Mouse (Mus musculus) CH12.LX (cell line): Measurements from ENCODE around the gene Olfr1176.

Source experiments
- BHLHE40 ChIP-seq: IDR thresholded peaks from 2 replicates; pipeline ENCODE4 v1.6.1; 2011; ENCODE audit warnings: mild to moderate bottlenecking, low read depth, low read length, improper control_type of control experiment
- CTCF ChIP-seq, 2 experiments: IDR thresholded peaks in 1 of 2; conservative IDR thresholded peaks in 1 of 2; 2 replicates each; pipeline ENCODE4 v1.5.1; 2011 to 2012; ENCODE audit warnings: low read depth in 2 of 2, low read length in 2 of 2, improper control_type of control experiment in 1 of 2, inconsistent platforms in 1 of 2, mild to moderate bottlenecking in 1 of 2, moderate library complexity in 1 of 2
- ELF1 ChIP-seq: IDR thresholded peaks from 2 replicates; pipeline ENCODE4 v1.6.1; 2014; ENCODE audit warnings: low read depth, mild to moderate bottlenecking, inconsistent platforms, low read length, improper control_type of control experiment
- MEF2A ChIP-seq: IDR thresholded peaks from 2 replicates; pipeline ENCODE4 v1.6.1; 2014; ENCODE audit warnings: low read depth, mild to moderate bottlenecking, inconsistent platforms, low read length, improper control_type of control experiment, borderline replicate concordance
- MXI1 ChIP-seq: IDR thresholded peaks from 2 replicates; pipeline ENCODE4 v1.6.1; 2011; ENCODE audit warnings: mild to moderate bottlenecking, low read depth, low read length, improper control_type of control experiment
- POLR2A ChIP-seq: IDR thresholded peaks from 2 replicates; pipeline ENCODE4 v1.6.1; 2011; ENCODE audit warnings: low read depth, mild to moderate bottlenecking, improper control_type of control experiment, low read length
- SMC3 ChIP-seq: IDR thresholded peaks from 2 replicates; pipeline ENCODE4 v1.6.1; 2011; ENCODE audit warnings: low read depth, low read length, improper control_type of control experiment
- UBTF ChIP-seq: IDR thresholded peaks from 2 replicates; pipeline ENCODE4 v1.6.1; 2012; ENCODE audit warnings: low read depth, mild to moderate bottlenecking, inconsistent platforms, low read length, improper control_type of control experiment, moderate library complexity
- USF1 ChIP-seq: IDR thresholded peaks from 2 replicates; pipeline ENCODE4 v1.6.1; 2014; ENCODE audit warnings: low read depth, mild to moderate bottlenecking, inconsistent platforms, low read length, improper control_type of control experiment
- USF2 ChIP-seq: conservative IDR thresholded peaks from 2 replicates; pipeline ENCODE4 v1.6.1; 2011; ENCODE audit warnings: low read depth, low read length, improper control_type of control experiment

GRCm38 (mm10) chr2:88386762-88387161, 50.2 kb downstream of the Olfr1176 start, which contains the start of gene Olfr1178:
- TF ChIP-seq USF1: no peak
- no peak for TF ChIP-seq BHLHE40
- TF ChIP-seq UBTF: no peak
- TF ChIP-seq CTCF (conservative IDR thresholded peaks at IDR 0.05 in 1 of 2, IDR thresholded peaks at IDR 0.05 in 1 of 2; ENCODE audit: low read depth in 2 of 2, low read length in 2 of 2): no peak
- no peak for TF ChIP-seq SMC3
- no peak for TF ChIP-seq USF2
- no peak for TF ChIP-seq ELF1
- TF ChIP-seq MXI1: no peak
- TF ChIP-seq MEF2A: no peak
- TF ChIP-seq POLR2A: no peak
